Mouse (Mus musculus) intestine, postnatal 0 days (tissue): ENCODE results near the gene Gm6358. TPM values are rescaled to one million over a fixed set of nuclear protein-coding genes. Genes with fewer than 3 reads are reported as not detected.
"Not testable (repeated sequence)": the region's sequence is repeated elsewhere in the genome, so short reads cannot be mapped to it uniquely, and the experiment has no call there.

Experiments used
- ATAC-seq: fragments of 200-750 bp; cut with Nextera tagmentation; 2 replicates; pipeline ENCODE4 v1.8.0; 2017; ENCODE audit warnings: mild to moderate bottlenecking, moderate TSS enrichment, moderate library complexity
- H3K27ac ChIP-seq: fragments of 300-500 bp; sonication (generic); 2 replicates; pipeline ENCODE4 v1.5.1; 2014; ENCODE audit warnings: mild to moderate bottlenecking, low read depth, low read length, moderate library complexity
- H3K27me3 ChIP-seq: fragments of 300-500 bp; sonication (generic); replicated peaks from 2 replicates; pipeline ENCODE4 v1.6.1; 2014; ENCODE audit warnings: low read length, mixed read lengths; ENCODE audit not compliant: control insufficient read depth, insufficient read depth
- H3K36me3 ChIP-seq: fragments of 300-500 bp; sonication (generic); 2 replicates; pipeline ENCODE4 v1.6.1; 2014; ENCODE audit warnings: mild to moderate bottlenecking, moderate library complexity; ENCODE audit not compliant: control insufficient read depth, insufficient read depth
- H3K4me1 ChIP-seq: fragments of 300-500 bp; sonication (generic); replicated peaks from 2 replicates; pipeline ENCODE4 v1.6.1; 2014; ENCODE audit warnings: antibody characterized with exemption, low read length, mixed read lengths; ENCODE audit not compliant: control insufficient read depth, insufficient read depth
- H3K4me2 ChIP-seq: fragments of 300-500 bp; sonication (generic); replicated peaks from 2 replicates; pipeline ENCODE4 v1.6.1; 2014; ENCODE audit warnings: low read depth, mild to moderate bottlenecking, moderate library complexity
- H3K4me3 ChIP-seq: fragments of 300-500 bp; sonication (generic); 2 replicates; pipeline ENCODE4 v1.5.1; 2014; ENCODE audit warnings: low read depth, low read length
- H3K9ac ChIP-seq: fragments of 300-500 bp; sonication (generic); 2 replicates; pipeline ENCODE4 v1.6.1; 2014; ENCODE audit warnings: mild to moderate bottlenecking, low read depth, low read length
- H3K9me3 ChIP-seq: fragments of 300-500 bp; sonication (generic); 2 replicates; pipeline ENCODE4 v1.6.1; 2016; ENCODE audit warnings: mixed run types; ENCODE audit not compliant: control insufficient read depth
- CTCF ChIP-seq: sonication (generic); IDR thresholded peaks from 2 replicates; pipeline ENCODE4 v1.5.1; 2016; ENCODE audit warnings: low read depth, mild to moderate bottlenecking, control low read depth, antibody characterized with exemption, moderate library complexity
- WGBS: fragments of 180-500 bp; shearing (Covaris S2); extraction: QIAGEN DNeasy Blood & Tissue Kit; methylation state at CpG from one replicate; pipeline ENCODE4 v1.1.7; 2014; 5-methylcytosine and 5-hydroxymethylcytosine counted together
- polyA plus RNA-seq: library from polyadenylated mRNA; unstranded; fragments of >200 nt; fragmentation: Nextera tagmentation; extraction: Ambion mirVana; gene quantifications from 2 replicates; pipeline ENCODE4 v1.2.1, GENCODE M21; 2015

Gm6358 gene
- polyA plus RNA-seq, result not detected in 2 replicates

GRCm38 (mm10) chr16:89140551-89140950, at the start of gene Gm6358:
Gm6358 (plus strand) TSS chr16:89140851.
- Histone ChIP-seq H3K9ac (no peak within 1 kb of the TSS), H3K4me3 (no peak within 1 kb of the TSS), H3K36me3 (no peaks in the 10 kb centered on the region), H3K27ac (no peak within 1 kb of the TSS), H3K4me1 (no peaks in the 10 kb centered on the region), H3K9me3 (no peaks in the 10 kb centered on the region), H3K27me3 (no peaks in the 10 kb centered on the region), H3K4me2 (no peak within 1 kb of the TSS)
- ATAC-seq, result no peak
- WGBS, result 91% methylated on average over 1 of the region's 1 CpGs
- no peak for TF ChIP-seq CTCF

- no peak for TF ChIP-seq CTCF
- H3K9me3 ChIP-seq, result no peaks in the 10 kb centered on the region
- H3K36me3 ChIP-seq, result no peaks in the 10 kb centered on the region
- H3K4me2 ChIP-seq, result no peak within 1 kb of the TSS
- H3K9ac ChIP-seq, result no peak within 1 kb of the TSS
- H3K4me3 ChIP-seq, result no peak within 1 kb of the TSS
- no peak within 1 kb of the TSS for H3K27ac ChIP-seq
- no peak for ATAC-seq
- H3K27me3 ChIP-seq, result no peaks in the 10 kb centered on the region
- no peaks in the 10 kb centered on the region for H3K4me1 ChIP-seq
- 81% methylated on average over 1 of the region's 1 CpGs for WGBS
Observed at GRCm38 (mm10) chr16:89150786-89151185, 10.1 kb downstream of the Gm6358 start, which contains the start of gene Gm10061. Gm10061 (plus strand) TSS chr16:89151086.

GRCm38 (mm10) chr16:89157652-89158051, 17.0 kb downstream of the Gm6358 start, which contains the start of gene Gm9789:
Gm9789 (plus strand) TSS chr16:89157952.
- H3K4me1 ChIP-seq, result no peaks in the 10 kb centered on the region
- no peak for ATAC-seq

GRCm38 (mm10) chr16:89169190-89169589, 28.5 kb downstream of the Gm6358 start, which contains the start of gene Gm7735:
Gm7735 (plus strand) TSS chr16:89169490.
- not testable (repeated sequence) for H3K4me1 ChIP-seq, H3K4me3 ChIP-seq, H3K9ac ChIP-seq, H3K27ac ChIP-seq, H3K9me3 ChIP-seq, H3K36me3 ChIP-seq, H3K27me3 ChIP-seq, H3K4me2 ChIP-seq, ATAC-seq

More at GRCm38 (mm10) chr16:89157652-89158051, 17.0 kb downstream of the Gm6358 start, which contains the start of gene Gm9789:
- Histone ChIP-seq H3K4me3 (no peak within 1 kb of the TSS), H3K9ac (no peak within 1 kb of the TSS), H3K27me3 (no peaks in the 10 kb centered on the region), H3K36me3 (no peaks in the 10 kb centered on the region), H3K4me2 (no peak within 1 kb of the TSS), H3K27ac (no peak within 1 kb of the TSS), H3K9me3 (no peaks in the 10 kb centered on the region)
- 82% methylated on average over 4 of the region's 4 CpGs for WGBS
- no peak for TF ChIP-seq CTCF

GRCm38 (mm10) chr16:89174435-89174834, 33.8 kb downstream of the Gm6358 start, which contains the start of gene 1110057P08Rik:
1110057P08Rik (plus strand) TSS chr16:89174735.
- H3K27me3 ChIP-seq, result no peaks in the 10 kb centered on the region
- no peak for TF ChIP-seq CTCF
- no peak within 1 kb of the TSS for H3K4me3 ChIP-seq
- H3K4me2 ChIP-seq, result no peak within 1 kb of the TSS
- no peak within 1 kb of the TSS for H3K27ac ChIP-seq
- H3K36me3 ChIP-seq, result no peaks in the 10 kb centered on the region
- no peak within 1 kb of the TSS for H3K9ac ChIP-seq
- ATAC-seq, result no peak
- no peaks in the 10 kb centered on the region for H3K9me3 ChIP-seq
- WGBS, result 76% methylated on average over 2 of the region's 2 CpGs
- no peaks in the 10 kb centered on the region for H3K4me1 ChIP-seq

GRCm38 (mm10) chr16:89188621-89189020, 48.0 kb downstream of the Gm6358 start:
- no peaks in the 10 kb centered on the region for H3K4me1 ChIP-seq
- no peak overlapping the region for H3K4me3 ChIP-seq
- H3K27me3 ChIP-seq, result no peaks in the 10 kb centered on the region
- WGBS, result 81% methylated on average over 4 of the region's 4 CpGs
- H3K36me3 ChIP-seq, result no peaks in the 10 kb centered on the region
- H3K4me2 ChIP-seq, result no peak overlapping the region
- no peak overlapping the region for H3K27ac ChIP-seq
- ATAC-seq, result no peak
- H3K9me3 ChIP-seq, result no peaks in the 10 kb centered on the region
- no peak overlapping the region for H3K9ac ChIP-seq
- no peak for TF ChIP-seq CTCF

Other genes starting within 250 kb of the Gm6358 start
- gene Krtap19-5, start 244.4 kb upstream of the Gm6358 start, polyA plus RNA-seq, result not detected in 2 replicates
- gene Krtap19-9b, start 208.6 kb upstream of the Gm6358 start, polyA plus RNA-seq, result not detected in 2 replicates
- not detected in 2 replicates for gene Krtap16-3, start 178.0 kb upstream of the Gm6358 start, polyA plus RNA-seq
- gene Krtap22-2, start 130.1 kb upstream of the Gm6358 start, polyA plus RNA-seq, result not detected in 2 replicates
- gene Gm10229, start 125.6 kb upstream of the Gm6358 start, polyA plus RNA-seq, result not detected in 2 replicates
- not detected in 2 replicates for gene Krtap6-1, start 109.2 kb upstream of the Gm6358 start, polyA plus RNA-seq
- gene Gm10228, start 99.4 kb upstream of the Gm6358 start, polyA plus RNA-seq, result not detected in 2 replicates
- gene Krtap6-5, start 93.0 kb upstream of the Gm6358 start, polyA plus RNA-seq, result not detected in 2 replicates
- gene 1110025L11Rik, start 76.8 kb upstream of the Gm6358 start, polyA plus RNA-seq, result not detected in 2 replicates
- not detected in 2 replicates for gene Krtap6-3, start 56.8 kb upstream of the Gm6358 start, polyA plus RNA-seq
- gene Gm10061, start 10.2 kb downstream of the Gm6358 start, polyA plus RNA-seq, result not detected in 2 replicates
- gene Gm9789, start 17.1 kb downstream of the Gm6358 start, polyA plus RNA-seq, result not detected in 2 replicates
- gene Gm7735, start 28.6 kb downstream of the Gm6358 start, polyA plus RNA-seq, result not detected in 2 replicates
- gene 1110057P08Rik, start 33.9 kb downstream of the Gm6358 start, polyA plus RNA-seq, result not detected in 2 replicates
- not detected in 2 replicates for gene Krtap20-2, start 65.0 kb downstream of the Gm6358 start, polyA plus RNA-seq